22 mouse cellular contexts compared by ENCODE assay signal in the genomic region with DNA sequence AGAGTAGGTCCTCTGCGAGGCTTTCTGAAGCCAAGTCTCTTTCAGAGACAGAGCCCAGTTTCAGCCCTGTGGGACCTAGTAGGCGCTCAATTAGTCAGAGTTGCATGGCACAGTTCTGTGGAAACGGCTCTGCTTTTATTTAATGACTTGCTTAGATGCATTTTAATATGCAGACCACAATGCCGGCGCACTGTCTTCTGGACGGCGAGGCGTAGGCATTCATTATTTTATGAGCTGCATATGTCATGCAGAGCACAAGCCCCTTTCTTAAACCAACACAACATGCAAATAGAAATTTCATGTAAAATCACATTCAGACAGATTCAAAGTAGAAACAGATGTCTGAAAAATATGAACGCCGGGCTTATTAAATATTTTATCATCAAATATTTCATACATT.
DNase-seq lines count a peak whose midpoint lies in the region; ATAC-seq and TF ChIP-seq lines count a peak whose summit lies in the region.
"Had no signal": no experiment of that assay in that cellular context is flagged by ENCODE, and none has a peak within 500 bp of the region (broad histone marks: within the 10 kb centered on the region; RNA-seq: fewer than 3 reads in every experiment).

No protein-coding gene starts in this region.

- H3K27me3 ChIP-seq in midbrain, embryonic 16.5 days (ENCODE audit: control insufficient read depth, insufficient read depth, low read depth, low read length): no peaks in the 10 kb centered on the region
- H3K27me3 ChIP-seq: forebrain, embryonic 15.5 days; heart, embryonic 15.5 days; limb, embryonic 12.5 days had no signal

- peak; percentile 81 for DNase-seq in heart, adult 11 months
- no peak for DNase-seq in heart, postnatal 36 days
- peak; percentile 61 for DNase-seq in brain, embryonic 14.5 days (ENCODE audit: low read depth)
- DNase-seq in left cerebral cortex, adult 8-10 months (ENCODE audit: low spot score in 2 of 2): no peak
- no peak for DNase-seq in lung, postnatal 4 days
- DNase-seq: adrenal gland, postnatal 14 days; B cell, adult 2 months; cerebellum, adult 18-20 months; cerebellum, postnatal 36 days; gastrocnemius, adult 2 months; heart, adult 18-20 months; kidney, adult 2 months; kidney, postnatal 14 days; lung, postnatal 14 days; right cerebral cortex, postnatal 25 days; thymus, postnatal 36 days had no signal

- H3K36me3 ChIP-seq in midbrain, embryonic 16.5 days (ENCODE audit: control insufficient read depth, insufficient read depth, low read length): no peaks in the 10 kb centered on the region
- H3K36me3 ChIP-seq: forebrain, embryonic 15.5 days; heart, embryonic 15.5 days; limb, embryonic 12.5 days had no signal

- H3K9me3 ChIP-seq in midbrain, embryonic 16.5 days (replicated peaks; ENCODE audit: control insufficient read depth, low read length, poor library complexity, severe bottlenecking): no peaks in the 10 kb centered on the region
- H3K9me3 ChIP-seq: forebrain, embryonic 15.5 days; heart, embryonic 15.5 days; limb, embryonic 12.5 days had no signal

- H3K4me3 ChIP-seq in embryonic fibroblast, embryonic 13.5 days (ENCODE audit: insufficient read depth, low read length): no peak overlapping the region
- no peak overlapping the region for H3K4me3 ChIP-seq in midbrain, embryonic 16.5 days (ENCODE audit: low read depth, low read length)
- H3K4me3 ChIP-seq: forebrain, embryonic 15.5 days; gastrocnemius, adult 2 months; heart, embryonic 15.5 days; left cerebral cortex, adult 2 months; limb, embryonic 12.5 days had no signal

- TF ChIP-seq POLR2A in brain, embryonic 14.5 days (IDR thresholded peaks at IDR 0.05; ENCODE audit: borderline replicate concordance, extremely low read depth, insufficient read depth, insufficient read length, poor library complexity, severe bottlenecking): no peak
- TF ChIP-seq POLR2A in embryonic fibroblast, embryonic 13.5 days (IDR thresholded peaks at IDR 0.05; ENCODE audit: low read depth, low read length): no peak

- H3K4me2 ChIP-seq in midbrain, embryonic 16.5 days (ENCODE audit: low read length): no peak overlapping the region
- H3K4me2 ChIP-seq: forebrain, embryonic 15.5 days; heart, embryonic 15.5 days; limb, embryonic 12.5 days had no signal

- intact Hi-C loops in heart, postnatal 36 days (cut with DNase I): loop anchor here (5.0 kb wide), 1 partner anchor 63 kb away; no protein-coding TSS in a partner anchor

- H3K9ac ChIP-seq in midbrain, embryonic 16.5 days (ENCODE audit: low read depth, low read length): no peak overlapping the region
- H3K9ac ChIP-seq: forebrain, embryonic 15.5 days; heart, embryonic 15.5 days; limb, embryonic 12.5 days had no signal

- H3K4me1 ChIP-seq in embryonic fibroblast, embryonic 13.5 days (ENCODE audit: control insufficient read depth, insufficient read depth, low read length): peaks cover 7% of the 10 kb centered on the region
- no peaks in the 10 kb centered on the region; the same call in 1 of the 2 replicates for H3K4me1 ChIP-seq in midbrain, embryonic 16.5 days (ENCODE audit: control insufficient read depth, insufficient read depth, low read length)

- peak; percentile 69 for ATAC-seq in midbrain, embryonic 16.5 days
- ATAC-seq: forebrain, embryonic 15.5 days had no signal

- 48% methylated on average over 10 of the region's 10 CpGs for WGBS in midbrain, embryonic 16.5 days

- H3K27ac ChIP-seq in embryonic fibroblast, embryonic 13.5 days (ENCODE audit: insufficient read depth, low read length): peak overlapping the region; percentile 38; the same call in 1 of the 2 replicates
- peak overlapping the region; percentile 17 for H3K27ac ChIP-seq in midbrain, embryonic 16.5 days (ENCODE audit: low read length)
- H3K27ac ChIP-seq: forebrain, embryonic 15.5 days; gastrocnemius, adult 2 months; heart, embryonic 15.5 days; left cerebral cortex, adult 2 months had no signal

- TF ChIP-seq CTCF in brain, embryonic 14.5 days (IDR thresholded peaks at IDR 0.05; ENCODE audit: borderline replicate concordance, extremely low read depth, insufficient read depth, insufficient read length): no peak
- no peak for TF ChIP-seq CTCF in embryonic fibroblast, embryonic 13.5 days (IDR thresholded peaks at IDR 0.05; ENCODE audit: borderline replicate concordance, insufficient read depth, low read length)

Comparison
In these comparisons a context has a peak if more than half of its experiments do, and no peak if none do; other contexts are left out.
1. DNase-seq: peak in heart, adult 11 months (single experiment) and brain, embryonic 14.5 days (single experiment); none in heart, postnatal 36 days (0 of 2), left cerebral cortex, adult 8-10 months (0 of 2) and lung, postnatal 4 days (0 of 2).